Mouse (Mus musculus): ENCODE results near the gene Yaf2. TPM values are rescaled to one million over a fixed set of nuclear protein-coding genes. Genes with fewer than 3 reads are reported as not detected.
"Not testable (repeated sequence)": the region's sequence is repeated elsewhere in the genome, so short reads cannot be mapped to it uniquely, and the experiment has no call there.

The Yaf2 gene
- 65.0 and 195 TPM in 2 replicates for polyA plus RNA-seq (2012; ENCODE audit: insufficient read depth, low replicate concordance)

GRCm38 (mm10) chr15:93336925-93337761 lies at the start of gene Yaf2:
Gene Yaf2 (minus strand): TSS chr15:93336935.
- Histone ChIP-seq H3K9me3 (peaks cover 2% of the 10 kb centered on the region; the same call in 1 of the 2 replicates), H3K36me3 (replicated peaks; ENCODE audit: low read length) (peaks cover 19% of the 10 kb centered on the region), H3K27me3 (replicated peaks) (no peaks in the 10 kb centered on the region), H3K4me1 (peaks cover 49% of the 10 kb centered on the region), H3K4me3 (replicated peaks) (peak within 1 kb of the TSS; percentile 98)
- no peak for TF ChIP-seq FLI1 (IDR thresholded peaks at IDR 0.05; ENCODE audit: low read length)
- TF ChIP-seq GATA1 (IDR thresholded peaks at IDR 0.05; ENCODE audit: borderline replicate concordance, low read length): no peak

- peaks cover 13% of the 10 kb centered on the region for H3K4me1 ChIP-seq
- TF ChIP-seq FLI1 (IDR thresholded peaks at IDR 0.05; ENCODE audit: low read length): no peak
Observed at GRCm38 (mm10) chr15:93381337-93381736, 44.6 kb upstream of the Yaf2 start.

DNA sequence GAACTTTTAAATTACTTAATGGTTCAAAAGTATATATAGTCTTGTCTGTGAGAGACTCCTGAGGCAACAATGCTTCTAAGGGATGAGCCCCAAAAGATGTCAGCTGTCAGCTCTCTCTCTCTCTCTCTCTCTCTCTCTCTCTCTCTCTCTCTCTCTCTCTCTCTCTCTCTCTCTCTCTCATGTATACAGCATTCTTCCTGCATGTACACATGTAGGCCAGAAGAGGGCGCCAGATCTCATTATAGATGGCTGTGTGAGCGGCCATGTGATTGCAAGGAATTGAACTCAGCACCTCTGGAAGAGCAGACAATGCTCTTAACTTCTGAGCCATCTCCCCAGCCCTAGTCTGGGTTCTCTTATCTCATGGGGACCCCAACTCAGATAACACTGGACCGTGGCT lies 42.4 kb upstream of the Yaf2 start:
- TF ChIP-seq GATA1 (IDR thresholded peaks at IDR 0.05; ENCODE audit: borderline replicate concordance, low read length): no peak
- TF ChIP-seq FLI1 (IDR thresholded peaks at IDR 0.05; ENCODE audit: low read length): no peak
- H3K4me1 ChIP-seq: peaks cover 16% of the 10 kb centered on the region
- peak overlapping the region; percentile 74 for H3K4me3 ChIP-seq (replicated peaks)
- H3K36me3 ChIP-seq (replicated peaks; ENCODE audit: low read length): no peaks in the 10 kb centered on the region
- no peaks in the 10 kb centered on the region for H3K27me3 ChIP-seq (replicated peaks)
- H3K9me3 ChIP-seq: no peaks in the 10 kb centered on the region

More at GRCm38 (mm10) chr15:93381337-93381736, 44.6 kb upstream of the Yaf2 start:
- Histone ChIP-seq H3K9me3 (no peaks in the 10 kb centered on the region), H3K4me3 (replicated peaks) (no peak overlapping the region), H3K36me3 (replicated peaks; ENCODE audit: low read length) (peaks cover 12% of the 10 kb centered on the region), H3K27me3 (replicated peaks) (no peaks in the 10 kb centered on the region)

DNA sequence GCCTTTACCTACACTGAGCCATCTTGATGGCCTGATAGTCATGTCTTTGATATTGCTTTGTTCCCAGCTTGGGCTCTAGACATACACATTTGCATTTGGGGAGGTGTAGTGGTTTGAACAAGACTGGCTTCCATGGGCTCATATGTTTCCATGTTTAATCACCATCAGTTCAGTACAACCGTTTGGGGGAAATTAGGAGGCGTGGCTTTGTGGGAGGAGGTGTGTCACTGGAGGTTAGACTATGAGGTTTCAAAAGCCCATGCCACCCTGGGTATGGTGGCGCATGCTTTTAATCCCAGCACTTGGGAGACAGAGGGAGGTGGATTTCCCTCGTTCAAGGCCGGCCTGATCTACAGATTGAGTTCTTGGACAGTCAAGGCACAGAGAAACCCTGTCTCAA lies 39.0 kb upstream of the Yaf2 start:
- Histone ChIP-seq H3K27me3 (replicated peaks) (no peaks in the 10 kb centered on the region), H3K9me3 (peaks cover 3% of the 10 kb centered on the region; the same call in 1 of the 2 replicates), H3K4me1 (peaks cover 6% of the 10 kb centered on the region; the same call in 1 of the 2 replicates), H3K4me3 (replicated peaks) (no peak overlapping the region), H3K36me3 (replicated peaks; ENCODE audit: low read length) (no peaks in the 10 kb centered on the region)
- TF ChIP-seq FLI1 (IDR thresholded peaks at IDR 0.05; ENCODE audit: low read length) (no peak), GATA1 (IDR thresholded peaks at IDR 0.05; ENCODE audit: borderline replicate concordance, low read length) (no peak)

DNA sequence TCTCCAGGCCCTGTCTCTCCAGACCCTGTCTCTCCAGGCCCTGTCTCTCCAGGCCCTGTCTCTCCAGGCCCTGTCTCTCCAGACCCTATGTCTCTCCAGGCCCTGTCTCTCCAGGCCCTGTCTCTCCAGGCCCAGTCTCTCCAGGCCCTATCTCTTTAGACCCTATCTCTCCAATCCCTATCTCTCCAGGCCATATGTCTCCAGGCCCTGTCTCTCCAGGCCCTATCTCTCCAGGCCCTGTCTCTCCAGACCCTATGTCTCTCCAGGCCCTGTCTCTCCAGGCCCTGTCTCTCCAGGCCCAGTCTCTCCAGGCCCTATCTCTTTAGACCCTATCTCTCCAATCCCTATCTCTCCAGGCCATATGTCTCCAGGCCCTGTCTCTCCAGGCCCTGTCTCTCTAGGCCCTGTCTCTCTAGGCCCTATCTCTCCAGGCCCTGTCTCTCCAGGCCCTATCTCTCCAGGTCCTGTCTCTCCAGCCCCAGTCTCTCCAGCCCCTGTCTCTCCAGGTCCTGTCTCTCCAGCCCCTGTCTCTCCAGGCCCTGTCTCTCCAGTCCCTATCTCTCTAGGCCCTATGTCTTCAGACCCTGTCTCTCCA lies 35.9 kb upstream of the Yaf2 start:
- not testable (repeated sequence) for H3K4me1 ChIP-seq; H3K9me3 ChIP-seq; H3K27me3 ChIP-seq (replicated peaks); H3K4me3 ChIP-seq (replicated peaks); H3K36me3 ChIP-seq (replicated peaks; ENCODE audit: low read length)

- Histone ChIP-seq H3K4me1 (peaks cover 3% of the 10 kb centered on the region), H3K36me3 (replicated peaks; ENCODE audit: low read length) (no peaks in the 10 kb centered on the region), H3K9me3 (peaks cover 3% of the 10 kb centered on the region; the same call in 1 of the 2 replicates), H3K4me3 (replicated peaks) (no peak overlapping the region), H3K27me3 (replicated peaks) (peaks cover 10% of the 10 kb centered on the region)
- TF ChIP-seq GATA1 (IDR thresholded peaks at IDR 0.05; ENCODE audit: borderline replicate concordance, low read length) (no peak), FLI1 (IDR thresholded peaks at IDR 0.05; ENCODE audit: low read length) (no peak)
Observed at GRCm38 (mm10) chr15:93371838-93372237, 35.1 kb upstream of the Yaf2 start.

GRCm38 (mm10) chr15:93368558-93368957 lies 31.8 kb upstream of the Yaf2 start:
- TF ChIP-seq GATA1 (IDR thresholded peaks at IDR 0.05; ENCODE audit: borderline replicate concordance, low read length): no peak
- TF ChIP-seq FLI1 (IDR thresholded peaks at IDR 0.05; ENCODE audit: low read length): no peak
- Histone ChIP-seq H3K9me3 (peaks cover 3% of the 10 kb centered on the region; the same call in 1 of the 2 replicates), H3K27me3 (replicated peaks) (peaks cover 11% of the 10 kb centered on the region), H3K36me3 (replicated peaks; ENCODE audit: low read length) (no peaks in the 10 kb centered on the region), H3K4me1 (no peaks in the 10 kb centered on the region; the same call in 1 of the 2 replicates), H3K4me3 (replicated peaks) (no peak overlapping the region)

- H3K27me3 ChIP-seq (replicated peaks): peaks cover 11% of the 10 kb centered on the region
- H3K4me3 ChIP-seq (replicated peaks): no peak overlapping the region
- TF ChIP-seq GATA1 (IDR thresholded peaks at IDR 0.05; ENCODE audit: borderline replicate concordance, low read length): no peak
- no peak for TF ChIP-seq FLI1 (IDR thresholded peaks at IDR 0.05; ENCODE audit: low read length)
- no peaks in the 10 kb centered on the region for H3K9me3 ChIP-seq
- H3K36me3 ChIP-seq (replicated peaks; ENCODE audit: low read length): no peaks in the 10 kb centered on the region
- H3K4me1 ChIP-seq: peaks cover 4% of the 10 kb centered on the region
Observed at GRCm38 (mm10) chr15:93365561-93365960, 28.8 kb upstream of the Yaf2 start.

DNA sequence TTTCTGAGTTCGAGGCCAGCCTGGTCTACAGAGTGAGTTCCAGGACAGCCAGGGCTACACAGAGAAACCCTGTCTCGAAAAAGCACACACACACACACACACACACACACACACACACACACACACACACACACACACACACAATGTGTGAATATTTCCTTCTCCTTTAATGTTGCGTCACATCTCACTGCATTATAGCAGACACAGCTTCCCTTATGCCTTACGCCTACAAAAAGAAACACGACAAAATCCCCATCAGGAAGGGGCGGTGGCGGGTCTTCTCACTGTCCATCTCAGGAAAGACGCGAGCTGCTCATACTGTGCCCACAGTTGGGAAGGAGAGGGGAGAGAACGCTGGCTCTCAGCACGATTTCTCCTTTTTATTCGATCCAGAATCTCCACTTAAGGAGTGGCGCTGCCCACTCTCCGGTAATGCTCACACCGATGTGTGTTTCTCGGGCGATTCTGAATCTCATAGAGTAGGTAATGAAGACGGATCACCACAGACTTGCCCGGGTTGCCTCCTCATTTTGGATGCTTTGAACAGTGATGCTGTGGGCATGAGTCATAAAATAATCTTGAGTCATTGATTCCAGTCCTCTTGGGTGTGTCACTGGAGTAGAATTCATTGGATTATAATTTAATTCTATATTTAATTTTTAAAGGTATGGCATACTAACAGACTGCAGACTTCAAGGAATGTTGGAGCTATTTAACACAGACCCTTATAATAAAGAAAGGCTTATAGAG lies 21.8 kb upstream of the Yaf2 start:
- H3K36me3 ChIP-seq (replicated peaks; ENCODE audit: low read length): no peaks in the 10 kb centered on the region
- no peak overlapping the region for H3K4me3 ChIP-seq (replicated peaks)
- TF ChIP-seq GATA1 (IDR thresholded peaks at IDR 0.05; ENCODE audit: borderline replicate concordance, low read length) (no peak), FLI1 (IDR thresholded peaks at IDR 0.05; ENCODE audit: low read length) (no peak)
- H3K27me3 ChIP-seq (replicated peaks): no peaks in the 10 kb centered on the region
- H3K9me3 ChIP-seq: peaks cover 11% of the 10 kb centered on the region
- peaks cover 4% of the 10 kb centered on the region for H3K4me1 ChIP-seq
